Mouse (Mus musculus): ENCODE measurements around the gene Gucd1.
"Not testable (repeated sequence)": the region's sequence is repeated elsewhere in the genome, so short reads cannot be mapped to it uniquely, and the experiment has no call there.

Gene Gucd1

DNA sequence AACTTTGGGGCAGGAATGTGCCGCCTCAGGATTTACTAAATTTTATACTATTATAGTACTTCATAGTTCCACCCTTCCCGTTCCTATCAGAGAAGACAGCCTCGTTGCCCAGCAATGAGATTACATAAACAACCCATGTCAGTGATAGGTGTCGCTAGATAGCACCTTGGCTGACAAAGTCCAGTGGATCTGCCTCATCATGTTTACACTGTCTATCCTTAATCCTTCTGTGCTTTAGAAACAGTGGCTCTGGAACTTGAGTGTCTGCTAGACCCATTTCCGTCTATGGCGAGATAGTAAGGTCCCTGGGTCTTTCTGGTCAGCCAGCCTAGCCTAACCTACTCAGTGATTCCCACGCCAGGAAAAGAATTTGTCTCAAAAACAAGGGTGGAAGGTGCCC is 17.4 kb downstream of the Gucd1 start:
- no peak for DNase-seq

DNA sequence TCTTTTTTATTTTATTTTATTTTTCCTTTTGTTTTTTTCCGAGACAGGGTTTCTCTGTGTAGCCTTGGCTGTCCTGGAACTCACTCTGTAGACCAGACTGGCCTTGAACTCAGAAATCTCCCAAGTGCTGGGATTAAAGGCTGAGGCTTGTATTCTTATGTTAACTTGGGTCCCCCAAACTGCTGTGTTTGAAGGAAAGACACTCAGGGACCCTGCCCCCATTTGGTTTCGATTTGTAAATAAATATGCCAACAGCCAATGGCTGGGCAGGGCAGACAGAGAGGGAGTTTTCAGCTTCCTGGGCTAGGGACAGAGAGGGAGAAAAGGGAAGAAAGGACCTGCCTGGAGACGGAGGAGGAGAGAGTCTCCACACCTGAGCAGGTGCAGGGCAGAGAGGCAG is 18.0 kb downstream of the Gucd1 start:
- DNase-seq = no peak

DNA sequence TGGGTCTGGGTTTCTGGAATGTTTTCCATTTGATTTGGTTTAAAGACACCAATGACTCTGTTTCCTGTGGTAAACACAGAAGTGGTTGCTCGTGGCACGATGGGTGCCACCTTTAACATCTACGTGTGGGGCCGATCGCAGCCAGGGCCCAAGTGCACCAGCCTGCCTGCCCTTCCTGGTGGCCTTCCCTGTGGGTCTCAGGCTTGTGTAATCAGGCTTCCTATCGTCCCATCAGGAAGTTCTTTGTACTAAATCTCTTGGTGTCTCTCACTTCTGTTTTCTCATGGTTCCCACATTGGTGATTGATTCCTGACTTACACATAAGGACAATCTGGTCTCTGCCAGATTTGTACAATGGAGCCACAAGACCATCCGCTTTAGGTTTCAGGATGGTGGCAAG is 18.6 kb downstream of the Gucd1 start:
- DNase-seq = not testable (repeated sequence)

DNA sequence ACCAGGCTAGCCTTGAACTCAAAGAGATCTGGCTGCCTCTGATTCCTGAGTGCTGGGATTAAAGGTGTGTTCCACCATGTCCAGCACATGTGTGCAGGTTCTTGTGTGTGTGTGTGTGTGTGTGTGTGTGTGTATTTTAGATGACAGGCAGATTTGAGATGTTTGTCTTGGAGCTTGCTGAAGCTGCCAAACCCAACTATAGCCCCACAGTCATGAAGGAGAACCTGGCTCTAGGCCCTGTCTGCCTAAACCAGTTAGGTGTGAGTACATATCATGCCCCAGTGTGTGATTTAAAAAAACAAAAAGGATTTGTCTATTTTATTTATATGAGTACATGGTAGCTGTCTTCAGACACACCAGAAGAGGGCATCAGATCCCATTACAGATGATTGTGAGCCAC is 21.9 kb downstream of the Gucd1 start:
- no peak for DNase-seq

DNA sequence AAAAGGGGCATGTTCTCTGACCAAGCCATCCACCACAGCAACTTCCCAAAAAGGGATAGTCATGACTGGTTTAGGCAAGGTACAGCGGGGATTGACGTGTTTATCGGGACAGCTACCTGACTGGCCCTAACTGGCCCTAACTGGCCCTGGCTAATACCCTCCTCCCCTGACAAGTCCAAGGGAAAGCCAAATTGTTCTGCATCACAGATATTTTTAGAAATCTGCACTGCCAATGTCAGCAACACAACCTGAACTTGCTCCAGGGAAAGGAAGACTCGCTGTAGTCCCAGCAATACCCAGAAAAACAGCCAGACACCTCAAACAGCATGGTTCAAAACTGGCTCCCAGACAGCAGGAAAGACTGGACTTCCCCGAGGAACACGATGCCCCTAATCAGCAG is 22.5 kb downstream of the Gucd1 start:
- no peak for DNase-seq

DNA sequence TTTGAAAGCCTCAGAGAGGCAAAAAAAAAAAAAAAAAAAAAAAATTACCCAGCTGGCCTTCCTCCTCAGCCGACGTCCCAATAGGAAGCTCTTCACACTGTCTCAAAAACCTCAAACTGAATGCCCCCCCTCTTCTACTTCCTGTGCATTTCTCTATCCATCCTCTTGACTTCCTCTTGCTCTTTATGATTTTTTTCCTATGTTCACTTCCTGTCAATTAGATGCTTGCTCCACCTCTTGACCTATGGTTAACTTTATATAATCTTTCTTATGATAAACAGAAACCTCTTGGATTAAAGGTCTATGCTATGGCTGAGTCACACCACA is 25.9 kb downstream of the Gucd1 start:
- DNase-seq = no peak

DNA sequence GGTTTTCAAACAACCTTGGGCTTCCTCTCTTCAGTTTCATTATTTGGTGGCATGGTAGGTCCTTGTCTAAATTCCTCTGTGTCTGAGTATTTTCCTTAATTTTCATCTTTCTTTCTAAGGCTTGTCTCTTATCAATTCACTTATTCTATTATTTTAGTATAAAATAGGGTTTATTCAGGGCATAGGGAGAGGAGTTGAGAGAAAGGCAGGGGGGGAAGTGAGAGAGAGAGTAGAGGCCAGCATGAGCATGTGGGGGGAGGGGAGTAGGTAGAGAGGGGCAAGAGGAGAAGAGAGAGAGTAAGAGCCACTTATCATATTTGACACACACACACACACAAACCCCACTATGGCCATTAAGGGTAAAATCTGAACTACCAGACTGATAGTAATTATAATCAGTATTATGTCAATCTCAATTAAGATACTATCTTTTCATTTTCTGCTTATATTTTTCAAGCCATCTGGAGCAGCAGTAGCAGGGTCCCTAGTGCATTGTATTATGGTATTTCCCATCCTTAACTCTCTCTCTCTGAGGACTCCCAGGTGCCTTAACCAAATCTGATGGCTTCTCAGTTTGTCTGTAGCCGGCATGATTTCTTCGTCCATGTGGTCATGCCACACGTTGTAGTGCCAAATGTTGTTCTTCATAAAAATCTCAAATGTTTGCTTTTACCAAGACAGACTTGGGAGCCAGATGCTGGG is 26.4 kb downstream of the Gucd1 start:
- DNase-seq = no peak

DNA sequence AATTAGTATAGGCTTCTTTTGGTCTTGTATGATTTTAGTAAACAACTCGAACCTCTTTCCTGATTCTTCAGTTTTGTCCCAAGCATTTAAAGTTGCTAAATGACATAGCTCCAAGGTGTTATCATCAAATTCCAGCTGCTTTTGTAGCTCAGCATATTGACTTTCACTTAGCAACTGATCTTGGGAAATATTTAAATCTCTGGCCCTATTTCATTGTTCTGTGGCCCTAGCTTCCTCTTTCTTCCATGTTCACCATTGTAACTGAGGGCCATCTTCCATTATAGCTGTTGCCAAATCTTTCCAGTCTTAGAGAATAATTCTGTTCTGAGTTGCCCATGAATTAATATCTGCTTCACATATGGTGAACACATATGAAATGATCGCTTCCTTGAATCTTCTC is 27.0 kb downstream of the Gucd1 start:
- no peak for DNase-seq

DNA sequence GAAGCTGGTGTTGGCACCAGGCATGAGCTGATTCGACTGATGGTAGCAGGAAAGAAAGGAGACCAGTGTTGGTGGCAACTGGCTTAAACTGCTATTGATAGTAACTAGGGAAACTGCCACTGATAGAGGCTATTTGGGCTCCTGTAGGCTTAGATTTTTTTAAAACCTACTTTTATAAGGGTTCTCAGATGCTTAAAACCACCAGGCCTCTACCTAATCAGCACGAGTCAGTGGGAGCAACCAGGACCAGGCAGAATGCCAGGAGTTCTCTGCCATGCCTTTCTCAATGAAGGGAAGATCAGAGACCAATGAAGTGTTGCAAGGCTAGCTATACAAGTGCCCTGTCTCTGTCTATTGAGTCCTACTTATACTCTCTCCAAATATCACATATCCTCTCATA is 28.2 kb downstream of the Gucd1 start:
- no peak for DNase-seq

DNA sequence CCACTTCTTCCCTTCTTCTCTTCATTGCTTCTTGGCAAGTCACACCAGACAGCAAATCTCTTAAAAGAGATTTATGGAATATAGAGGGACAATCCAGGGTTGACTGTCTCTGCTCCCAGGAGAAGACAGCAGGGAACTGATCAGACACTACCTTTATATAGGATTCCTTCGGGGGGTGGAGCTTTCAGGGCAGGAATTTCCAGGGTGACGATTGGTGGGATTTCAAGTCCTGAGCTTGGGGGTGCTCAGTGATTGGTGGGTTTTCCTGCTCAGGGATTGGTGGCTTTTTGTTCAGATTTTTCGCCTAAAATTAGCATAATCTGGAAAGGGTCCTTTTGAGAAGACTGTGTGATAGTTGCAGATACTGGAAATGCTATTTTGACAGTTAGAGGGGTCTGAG is 30.6 kb downstream of the Gucd1 start:
- DNase-seq = no peak

DNA sequence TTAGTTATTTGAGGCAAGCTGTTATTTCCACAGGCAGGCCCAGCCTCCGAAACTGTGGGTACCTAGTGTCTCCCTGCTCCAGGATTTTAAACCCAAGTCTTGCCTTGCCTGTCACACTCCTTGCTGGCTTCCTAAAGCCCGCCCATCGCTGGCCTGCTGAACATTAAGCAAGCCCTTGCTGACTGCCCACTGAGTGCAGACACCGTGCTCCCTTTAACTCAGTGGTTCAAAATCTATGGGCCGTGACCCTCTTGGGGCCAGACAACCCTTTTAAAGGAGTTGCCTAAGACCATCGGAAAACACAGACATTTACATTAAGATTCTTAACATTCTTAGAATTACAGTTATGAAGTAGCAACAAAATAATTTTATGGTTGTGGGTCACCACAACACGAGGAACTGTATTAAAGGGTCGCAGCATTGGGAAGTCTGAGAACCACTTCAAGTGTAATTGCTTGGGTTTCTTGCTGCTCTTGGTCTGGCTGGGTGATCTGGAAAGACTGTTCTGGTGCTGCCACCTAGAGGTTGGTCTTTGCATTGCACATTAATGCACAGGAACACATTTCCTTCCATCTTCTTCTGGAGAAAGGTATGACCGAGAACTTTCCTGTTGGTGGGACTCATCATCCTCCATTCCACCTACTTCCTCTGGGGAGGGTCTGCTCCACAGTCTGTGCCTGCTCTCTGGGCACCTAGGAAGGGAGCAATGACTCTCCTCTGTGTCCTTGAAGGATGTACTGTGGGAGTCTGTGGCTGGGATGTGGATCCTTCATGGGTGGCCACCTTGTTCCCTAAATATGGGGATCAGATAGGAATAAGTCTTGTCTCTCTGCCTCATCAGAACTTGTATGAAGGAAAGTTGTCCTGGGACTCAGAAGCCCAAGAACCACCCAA is 31.4 kb downstream of the Gucd1 start:
- DNase-seq = peak; percentile 68

DNA sequence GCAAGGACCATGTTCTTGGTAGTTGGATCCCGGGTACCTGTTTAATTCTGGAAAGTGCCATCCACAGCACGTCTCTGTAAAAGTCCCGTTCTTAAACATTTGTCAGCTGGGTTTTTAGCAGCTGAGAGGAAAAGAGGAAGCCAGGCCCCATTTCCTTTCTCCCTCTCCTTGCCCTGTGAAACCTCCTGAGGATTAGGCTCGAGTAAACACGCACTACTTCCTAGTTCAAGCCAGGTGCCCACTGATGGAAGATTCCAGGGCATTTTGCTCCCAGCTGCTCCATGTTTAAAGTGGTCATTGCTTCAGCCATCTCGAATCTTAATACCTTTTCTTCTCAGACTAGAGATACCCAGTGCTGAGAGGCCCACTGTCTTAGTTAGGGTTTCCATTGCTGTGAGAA is 33.0 kb downstream of the Gucd1 start:
- no peak for DNase-seq

DNA sequence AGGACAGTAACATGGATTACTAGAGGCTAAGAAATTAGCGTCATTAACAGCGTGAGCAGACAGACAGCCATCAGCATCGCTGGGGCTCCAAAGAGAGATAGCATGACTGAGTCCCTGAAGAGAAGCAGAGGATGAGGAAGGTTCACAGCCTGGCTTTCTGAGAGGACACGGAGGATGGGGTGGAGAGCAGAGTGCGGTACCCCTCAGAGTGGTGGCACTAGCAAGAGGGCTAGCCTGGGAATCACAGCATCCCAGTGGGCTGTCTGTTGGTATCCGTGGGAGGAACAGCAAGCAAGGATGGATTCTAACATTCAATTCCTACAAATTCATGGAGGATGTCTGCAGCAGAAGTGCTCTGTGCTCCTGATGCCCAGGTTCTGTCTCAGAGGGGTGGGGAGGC is 33.7 kb downstream of the Gucd1 start:
- DNase-seq = no peak

DNA sequence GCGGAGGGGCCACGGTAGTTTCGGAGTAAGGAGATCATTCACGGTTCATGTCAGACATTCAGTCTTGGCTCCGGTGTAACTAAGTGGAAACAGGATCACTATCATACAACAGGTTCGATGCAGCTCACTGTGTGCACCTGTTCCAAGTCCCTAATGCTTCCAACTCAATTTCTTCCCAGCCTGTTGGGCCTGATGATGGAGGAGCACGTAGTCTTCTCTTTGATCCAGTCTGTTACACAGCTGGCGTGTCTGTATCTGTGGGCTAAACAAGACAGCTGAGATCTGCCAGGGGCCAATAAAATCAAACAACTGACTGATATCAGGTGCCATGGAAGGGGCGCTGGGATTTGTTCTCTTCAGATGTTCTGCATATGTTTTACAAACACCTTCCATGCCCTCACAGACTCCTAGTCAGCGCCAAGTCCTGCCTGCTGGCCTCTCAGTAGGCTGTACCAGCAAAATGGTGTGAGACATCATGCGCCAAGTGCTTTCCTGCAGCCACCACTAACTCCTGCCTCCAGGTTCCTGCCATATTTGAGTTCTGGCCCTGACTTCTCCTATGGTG is 34.8 kb downstream of the Gucd1 start:
- no peak for DNase-seq

DNA sequence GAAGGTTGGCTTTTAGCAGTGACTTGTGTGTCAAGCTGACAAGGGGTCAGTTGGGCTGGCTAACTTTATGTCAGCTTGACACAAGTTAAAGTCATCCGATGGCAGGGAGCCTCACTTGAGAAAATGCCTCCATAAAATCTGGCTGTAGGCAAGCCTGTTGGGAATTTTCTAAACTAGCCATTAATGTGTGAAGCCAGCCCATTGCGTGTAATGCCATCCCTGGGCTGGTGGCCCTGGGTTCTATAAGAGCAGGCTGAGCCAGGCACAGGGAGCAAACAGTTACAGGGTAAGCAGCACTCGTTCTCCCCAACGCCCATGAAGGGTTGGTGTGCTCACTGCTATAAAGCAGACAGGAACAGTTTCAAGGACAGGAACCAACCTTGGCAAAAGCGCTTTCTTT is 35.5 kb downstream of the Gucd1 start:
- no peak for DNase-seq

DNA sequence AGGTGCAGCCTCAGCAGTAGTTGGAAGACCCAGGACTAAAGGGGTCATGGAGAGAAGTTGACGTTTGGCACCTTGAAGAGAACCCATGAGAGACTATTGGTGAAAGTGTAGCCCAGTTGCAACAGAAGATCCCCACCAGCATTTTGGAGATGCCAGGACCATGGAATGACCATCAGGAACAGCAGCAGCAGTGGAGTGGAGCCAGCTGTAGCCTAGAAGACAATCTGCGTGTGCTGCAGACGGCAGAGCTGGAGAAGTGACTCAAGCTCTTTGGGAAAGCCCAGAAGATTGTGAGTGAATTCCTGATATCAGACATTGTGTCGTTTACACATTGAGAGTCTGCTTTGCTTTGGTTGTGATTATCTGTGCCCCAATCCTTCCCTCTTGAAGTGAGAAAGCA is 36.1 kb downstream of the Gucd1 start:
- DNase-seq = no peak

DNA sequence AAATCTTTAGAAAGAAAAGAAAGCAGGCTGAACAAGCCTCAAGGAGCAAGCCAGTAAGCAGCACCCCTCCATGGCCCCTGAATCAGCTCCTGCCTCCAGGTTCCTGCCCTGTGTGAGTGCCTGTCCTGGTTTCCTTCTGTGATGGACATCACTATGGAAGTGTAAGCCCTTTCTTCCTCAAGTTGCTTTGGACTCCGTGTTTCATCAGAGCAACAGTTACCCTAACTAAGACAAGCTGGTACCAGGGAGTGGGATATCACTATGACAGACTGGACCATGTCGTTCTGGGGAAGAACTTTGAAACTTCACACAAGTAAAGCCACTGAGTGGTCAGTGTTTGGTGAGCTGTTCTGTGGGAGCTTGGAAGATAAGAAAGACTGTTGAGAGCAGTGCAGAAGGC is 37.8 kb downstream of the Gucd1 start:
- no peak for DNase-seq

DNA sequence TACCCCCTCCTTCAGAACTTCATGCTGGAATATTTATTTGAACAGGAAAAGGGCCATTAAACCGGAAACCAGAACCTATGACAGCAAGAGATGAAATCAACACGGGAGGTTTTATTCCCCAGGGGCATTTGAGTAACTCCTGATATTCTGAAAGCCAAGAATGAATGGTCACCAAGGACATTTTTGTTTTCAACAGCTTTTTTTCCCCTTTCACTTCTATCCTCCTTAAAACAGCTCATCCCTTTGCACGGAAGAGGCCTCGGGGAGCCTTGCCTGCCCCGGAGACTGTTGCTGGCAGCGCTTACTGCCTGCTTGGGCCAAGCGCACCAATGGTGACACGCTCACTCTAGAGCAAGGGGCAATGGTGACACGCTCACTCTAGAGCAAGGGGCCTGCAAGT is 40.7 kb downstream of the Gucd1 start:
- no peak for DNase-seq

DNA sequence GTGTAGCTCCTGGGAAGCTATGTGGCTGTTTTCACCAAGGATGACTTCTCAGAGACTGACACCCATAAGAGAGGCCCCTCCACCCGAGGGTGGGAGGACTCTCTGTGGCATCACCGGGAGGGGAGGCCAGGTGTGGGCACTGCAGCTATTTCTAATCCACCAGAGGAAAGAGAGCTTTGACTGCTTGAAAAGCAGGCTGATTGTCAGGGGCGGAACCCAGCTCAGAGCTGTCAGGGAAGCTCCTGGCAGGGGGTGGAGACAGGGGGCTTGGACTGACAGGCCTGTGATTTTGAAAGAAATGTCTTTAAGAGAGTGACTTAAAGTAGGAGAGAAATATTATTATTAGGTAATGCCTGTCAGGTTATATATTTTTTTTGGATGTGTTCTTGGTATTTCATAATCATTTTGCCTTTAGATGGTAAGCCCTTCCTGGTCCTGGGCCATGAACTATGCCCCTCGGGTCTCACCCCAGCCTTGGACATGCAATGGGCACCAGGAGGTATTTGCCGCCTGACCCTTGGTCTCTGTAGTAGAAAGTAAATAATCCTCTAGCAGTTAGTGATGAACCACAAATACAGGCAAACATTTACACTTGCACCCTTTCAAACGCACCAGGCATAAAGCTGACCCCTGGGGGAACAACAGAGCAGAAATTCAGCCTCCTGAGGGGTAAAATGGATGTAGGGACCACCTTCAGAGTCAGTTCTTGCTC is 42.5 kb downstream of the Gucd1 start:
- DNase-seq = not testable (repeated sequence)

DNA sequence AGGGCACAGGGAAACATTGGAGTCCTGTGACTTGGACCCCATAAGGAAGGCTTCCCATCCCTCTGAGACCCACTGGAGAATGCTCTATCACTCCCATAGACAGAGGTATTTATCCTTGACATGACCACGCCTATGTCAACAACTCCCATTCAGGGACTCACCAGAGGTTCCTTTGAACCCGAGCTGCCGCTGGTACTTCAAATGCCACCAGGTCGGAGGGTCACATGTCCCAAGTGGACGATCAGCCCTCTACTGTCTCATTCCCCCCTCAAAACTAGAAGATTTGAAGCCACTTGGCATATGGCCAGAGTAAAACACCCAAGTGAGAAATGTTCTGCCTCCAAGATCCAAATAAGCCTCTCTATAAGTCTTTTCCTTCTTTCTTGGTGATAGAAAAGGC is 43.2 kb downstream of the Gucd1 start:
- no peak for DNase-seq

DNA sequence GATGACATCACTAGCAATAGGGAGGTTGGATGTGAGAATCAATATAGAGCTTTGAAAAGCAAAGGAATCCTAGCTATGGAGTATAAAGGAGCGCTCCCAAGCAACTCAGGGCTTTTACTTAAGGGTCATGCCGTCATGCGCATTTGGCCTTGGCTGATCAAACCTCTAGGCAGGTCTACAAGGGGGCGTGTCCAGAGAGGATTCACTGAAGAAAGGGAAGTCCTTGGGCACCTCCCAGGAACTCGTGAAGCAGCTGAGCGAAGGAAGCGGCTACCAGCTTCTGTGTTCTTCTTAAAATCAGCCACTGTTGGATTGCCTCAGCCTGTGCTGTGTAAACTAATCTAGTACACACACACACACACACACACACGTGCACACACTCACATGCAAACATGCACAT is 44.4 kb downstream of the Gucd1 start:
- DNase-seq = no peak

DNA sequence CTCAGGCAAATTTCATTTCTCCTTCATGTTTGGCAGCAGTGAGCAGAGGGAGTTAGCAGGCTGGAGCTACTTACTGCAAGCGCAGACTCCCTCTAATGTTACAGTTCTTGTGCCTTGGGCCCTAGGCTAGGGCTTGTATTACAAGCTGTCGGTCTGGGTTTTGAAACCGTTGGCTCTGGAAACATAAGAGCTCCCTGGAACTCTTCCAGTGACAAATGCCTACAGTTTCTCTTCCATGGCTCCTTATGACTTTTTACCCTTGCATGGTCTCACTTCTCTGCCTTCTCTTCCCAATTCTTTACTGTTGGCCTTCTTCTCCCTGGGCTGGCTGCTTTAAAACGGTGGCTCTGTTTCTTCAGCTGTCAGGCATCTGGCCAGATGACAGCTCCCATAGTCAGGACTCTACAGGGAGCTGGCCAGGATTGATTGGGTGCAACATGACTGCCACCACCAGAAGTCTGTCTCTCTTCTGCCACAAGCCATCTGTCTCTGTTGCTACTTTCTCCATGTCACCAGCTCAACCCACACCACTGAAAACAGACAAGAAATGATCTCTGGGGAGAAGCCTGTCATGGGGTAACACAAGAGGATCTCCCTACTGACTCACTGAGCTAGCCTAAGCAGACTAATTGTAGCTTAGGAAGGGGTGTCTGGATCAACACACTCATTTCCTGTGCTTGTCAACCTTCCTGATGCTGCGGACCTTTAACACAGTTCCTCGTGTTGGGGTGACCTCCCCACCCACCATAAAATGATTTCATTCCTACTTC is 51.8 kb downstream of the Gucd1 start:
- DNase-seq = no peak

DNA sequence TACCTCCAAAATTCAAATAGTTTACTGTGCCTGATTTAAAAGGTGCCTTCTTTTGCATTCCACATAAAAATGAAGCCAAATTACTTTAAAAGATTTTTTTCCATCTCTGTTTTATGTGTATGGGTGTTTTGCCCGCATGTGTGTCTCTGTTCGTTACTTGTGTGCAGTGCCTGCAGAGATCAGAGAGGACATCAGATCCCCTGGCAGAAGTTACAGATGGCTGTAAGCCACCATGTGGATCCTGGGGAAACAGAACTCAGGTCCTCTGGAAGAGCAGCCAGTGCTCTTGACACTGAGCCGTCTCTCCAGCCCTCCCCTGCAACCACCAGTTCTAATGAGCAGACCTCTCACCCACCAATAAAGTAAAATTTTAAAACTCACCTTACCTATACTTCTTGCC is 55.0 kb downstream of the Gucd1 start:
- DNase-seq = no peak
